Mouse (Mus musculus) layer of hippocampus, adult 2 months (tissue): ENCODE measurements around the gene Bspry. TPM values are rescaled to one million over a fixed set of nuclear protein-coding genes. Genes with fewer than 3 reads are reported as not detected.

Experiments
- DNase-seq, 2 experiments: peaks; one replicate each; pipeline ENCODE4 v3.0.0; 2022; ENCODE audit warnings: low spot score in 2 of 2
- H3K27ac ChIP-seq: fragments of 200-600 bp; 2 replicates; pipeline ENCODE4 v1.8.1; 2022
- H3K4me3 ChIP-seq: fragments of 200-600 bp; 2 replicates; pipeline ENCODE4 v1.8.1; 2022; ENCODE audit warnings: mild to moderate bottlenecking
- CTCF ChIP-seq: fragments of 200-600 bp; conservative IDR thresholded peaks from 2 replicates; pipeline ENCODE4 v1.8.1; 2022; ENCODE audit warnings: antibody characterized with exemption, mild to moderate bottlenecking, moderate library complexity
- total RNA-seq, 2 experiments: library from RNA; stranded (reverse); gene quantifications; 2 replicates each; pipeline ENCODE4 v1.2.3; 2021

The Bspry gene
- total RNA-seq, 2 experiments from 2014 or later: 0.64 to 0.69 TPM

DNA sequence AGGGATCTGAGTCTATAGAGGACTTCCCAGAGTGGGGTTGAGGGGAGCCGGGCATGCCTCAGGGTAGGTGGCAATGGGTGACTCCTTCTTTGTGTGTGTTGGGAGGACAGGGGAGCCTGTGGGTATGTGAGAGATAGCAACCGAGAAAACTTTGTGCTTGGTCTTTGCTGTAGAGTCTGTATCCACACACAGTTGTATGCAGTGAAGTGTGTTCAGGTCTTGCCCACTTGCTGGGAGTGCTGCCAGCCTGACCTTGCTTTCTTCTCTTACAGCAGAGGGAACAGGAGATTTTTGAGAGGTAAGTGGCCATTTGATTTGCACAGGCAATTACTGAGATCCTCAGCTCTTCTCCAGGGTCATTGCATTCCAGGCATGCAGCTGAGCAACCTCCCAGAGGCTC lies 8.1 kb downstream of the Bspry start:
- TF ChIP-seq CTCF: no peak
- no peak overlapping the region for H3K4me3 ChIP-seq
- no peak overlapping the region for H3K27ac ChIP-seq
- no peak for DNase-seq

- peak in 1 of 2 experiments; percentile 32 for DNase-seq
- H3K4me3 ChIP-seq: no peak overlapping the region
- TF ChIP-seq CTCF: no peak
- H3K27ac ChIP-seq: peak overlapping the region; percentile 68
These were observed 12.8 kb downstream of the Bspry start for GRCm38 (mm10) chr4:62492682-62493081.

- no peak for DNase-seq
- no peak for TF ChIP-seq CTCF
- no peak overlapping the region for H3K27ac ChIP-seq
These were observed 14.4 kb downstream of the Bspry start for GRCm38 (mm10) chr4:62494230-62494629.

DNA sequence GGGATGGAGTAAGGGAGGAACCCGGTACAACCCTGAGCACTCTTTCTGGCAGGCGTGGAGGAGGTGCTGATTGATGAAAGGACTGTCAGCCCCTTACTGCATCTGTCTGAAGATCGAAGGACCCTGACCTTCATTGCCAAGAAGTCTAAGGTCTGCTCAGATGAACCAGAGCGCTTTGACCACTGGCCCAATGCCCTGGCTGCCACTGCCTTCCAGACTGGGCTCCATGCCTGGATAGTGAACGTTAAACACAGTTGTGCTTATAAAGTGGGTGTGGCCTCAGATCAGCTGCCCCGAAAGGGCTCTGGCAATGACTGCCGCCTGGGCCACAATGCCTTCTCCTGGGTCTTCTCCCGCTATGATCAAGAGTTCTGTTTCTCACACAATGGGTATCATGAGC lies 16.1 kb downstream of the Bspry start:
- no peak overlapping the region for H3K4me3 ChIP-seq
- H3K27ac ChIP-seq: no peak overlapping the region
- no peak for TF ChIP-seq CTCF
- no peak for DNase-seq

More at GRCm38 (mm10) chr4:62494230-62494629, 14.4 kb downstream of the Bspry start:
- no peak overlapping the region for H3K4me3 ChIP-seq

GRCm38 (mm10) chr4:62496815-62497214 lies 17.0 kb downstream of the Bspry start:
- DNase-seq: peak; percentile 44
- TF ChIP-seq CTCF: no peak
- Histone ChIP-seq H3K27ac (peak overlapping the region; percentile 11; the same call in 1 of the 2 replicates), H3K4me3 (no peak overlapping the region)

- DNase-seq: no peak
- TF ChIP-seq CTCF: no peak
- Histone ChIP-seq H3K4me3 (no peak overlapping the region; the same call in 1 of the 2 replicates), H3K27ac (no peak overlapping the region)
These were observed 20.9 kb downstream of the Bspry start for GRCm38 (mm10) chr4:62500799-62501198.

- TF ChIP-seq CTCF: no peak
- peak overlapping the region; percentile 92 for H3K27ac ChIP-seq
- DNase-seq: no peak
These were observed 21.7 kb downstream of the Bspry start for GRCm38 (mm10) chr4:62501534-62501933.

DNA sequence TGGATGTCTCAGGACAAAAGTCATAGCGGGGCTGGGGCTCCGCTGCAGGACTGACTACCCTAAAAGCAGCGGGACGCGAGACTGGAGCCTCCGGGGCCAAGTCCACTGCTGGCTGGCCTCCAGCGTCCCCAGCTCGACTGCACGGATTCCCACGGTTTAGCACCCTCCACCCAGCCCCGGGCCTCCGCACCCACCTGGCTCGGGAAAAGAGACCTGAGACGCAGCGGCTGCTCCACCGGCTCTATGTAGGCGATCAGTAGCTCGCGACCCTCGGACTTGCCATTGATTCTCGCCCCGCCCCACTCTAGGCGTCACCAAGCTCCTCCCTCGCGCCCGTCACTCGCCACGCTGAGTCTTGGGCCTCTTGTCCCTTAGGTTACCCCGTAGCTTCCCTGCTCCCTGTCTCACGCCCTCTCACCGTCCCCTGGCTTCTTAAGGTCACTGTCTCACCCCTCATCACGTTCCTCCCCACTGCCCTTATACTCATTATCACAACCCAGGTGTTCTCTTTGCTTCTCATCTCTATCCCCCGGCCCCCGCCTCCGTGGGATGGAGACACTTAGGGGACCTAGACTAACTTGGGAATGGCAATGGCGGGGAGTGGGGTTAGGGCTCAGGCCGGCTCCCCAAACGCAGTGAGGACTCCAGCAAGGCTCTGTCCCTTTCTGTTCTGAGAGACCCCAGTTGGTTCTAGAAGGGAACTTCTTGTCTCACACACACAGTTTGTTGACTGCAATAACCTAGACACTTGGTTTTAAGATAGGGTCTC lies 22.3 kb downstream of the Bspry start:
- DNase-seq: peak; percentile 88 to 92
- H3K4me3 ChIP-seq: peak overlapping the region; percentile 90
- peak overlapping the region; percentile 92 for H3K27ac ChIP-seq
- no peak for TF ChIP-seq CTCF

More at GRCm38 (mm10) chr4:62501534-62501933, 21.7 kb downstream of the Bspry start:
- peak overlapping the region; percentile 90 for H3K4me3 ChIP-seq

DNA sequence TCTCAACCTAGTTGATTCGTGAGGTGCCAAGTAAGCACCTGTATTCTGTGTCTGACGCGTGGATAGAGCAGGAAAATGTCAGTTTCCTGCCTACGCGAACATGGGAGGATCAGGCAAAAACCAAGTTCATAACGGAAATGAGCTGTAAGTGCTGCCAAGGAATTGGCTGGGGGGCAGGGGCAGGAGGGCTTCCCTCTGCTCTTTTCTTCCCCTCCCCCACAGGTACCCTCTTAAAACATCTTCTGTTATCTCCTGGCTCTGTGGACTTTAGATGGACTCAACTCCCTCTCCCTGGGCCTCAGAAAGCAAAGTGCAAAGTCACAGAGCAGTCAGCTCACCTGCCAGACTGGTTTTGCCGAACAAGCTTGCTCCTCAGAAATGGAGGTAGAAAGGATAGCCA lies 23.1 kb downstream of the Bspry start:
- Histone ChIP-seq H3K4me3 (no peak overlapping the region), H3K27ac (no peak overlapping the region)
- TF ChIP-seq CTCF: no peak
- DNase-seq: no peak

GRCm38 (mm10) chr4:62503374-62503970 lies 23.6 kb downstream of the Bspry start, which contains the start of gene Hdhd3:
Gene Hdhd3, minus strand, starts transcription at chr4:62503467.
- no peak for DNase-seq

GRCm38 (mm10) chr4:62505991-62506390 lies 26.1 kb downstream of the Bspry start:
- DNase-seq: no peak
- no peak overlapping the region for H3K27ac ChIP-seq
- no peak for TF ChIP-seq CTCF
- no peak overlapping the region for H3K4me3 ChIP-seq

More at GRCm38 (mm10) chr4:62503374-62503970, 23.6 kb downstream of the Bspry start, which contains the start of gene Hdhd3:
- no peak for TF ChIP-seq CTCF
- H3K27ac ChIP-seq: peak within 1 kb of the TSS; percentile 92
- peak within 1 kb of the TSS; percentile 90 for H3K4me3 ChIP-seq

DNA sequence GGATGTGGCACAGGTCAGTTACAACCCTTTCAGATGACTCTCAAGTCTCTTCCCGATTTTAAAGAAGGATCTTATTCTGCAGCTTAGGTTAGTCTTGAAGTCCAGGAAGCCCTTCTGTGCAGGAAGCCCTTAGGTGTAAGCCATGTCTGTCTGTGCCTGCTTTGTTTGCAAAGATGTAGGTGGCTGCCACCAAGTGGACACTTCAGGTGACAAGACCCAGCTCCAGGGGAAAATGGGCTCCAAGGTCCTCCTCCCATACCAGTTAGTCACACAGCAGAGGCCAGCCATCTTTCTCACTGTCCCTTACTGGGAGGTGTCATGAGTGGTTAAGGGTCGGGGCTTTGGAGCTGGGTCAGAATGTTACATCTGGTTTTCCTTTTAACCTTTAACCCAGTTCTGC lies 26.9 kb downstream of the Bspry start:
- DNase-seq: no peak
- peak; percentile 61 for TF ChIP-seq CTCF

GRCm38 (mm10) chr4:62508839-62509238 lies 29.0 kb downstream of the Bspry start:
- no peak for DNase-seq
- Histone ChIP-seq H3K4me3 (no peak overlapping the region), H3K27ac (no peak overlapping the region)
- TF ChIP-seq CTCF: no peak

More for the DNA sequence above, 26.9 kb downstream of the Bspry start:
- no peak overlapping the region for H3K27ac ChIP-seq
- no peak overlapping the region for H3K4me3 ChIP-seq

- no peak for DNase-seq
- Histone ChIP-seq H3K4me3 (no peak overlapping the region), H3K27ac (no peak overlapping the region)
- TF ChIP-seq CTCF: no peak
These were observed 30.1 kb downstream of the Bspry start for GRCm38 (mm10) chr4:62509946-62510345.
